Mouse (Mus musculus) embryonic fibroblast, embryonic 13.5 days (primary cell): Measurements from ENCODE around the gene Sema4a.

Experiments used
- CTCF ChIP-seq: IDR thresholded peaks from 2 replicates; pipeline ENCODE4 v1.5.1; 2011; ENCODE audit warnings: mild to moderate bottlenecking, control low read depth, low read length, moderate library complexity, borderline replicate concordance; ENCODE audit not compliant: insufficient read depth
- POLR2A ChIP-seq: IDR thresholded peaks from 2 replicates; pipeline ENCODE4 v1.6.1; 2011; ENCODE audit warnings: low read depth, mild to moderate bottlenecking, control low read depth, low read length, moderate library complexity

GRCm38 (mm10) chr3:88465127-88465526 is 4.1 kb upstream of the Sema4a start:
- TF ChIP-seq CTCF (no peak), POLR2A (no peak)
